Mouse (Mus musculus) ES-E14 (cell line): ENCODE data around the gene Polr2a. TPM values are rescaled to one million over a fixed set of nuclear protein-coding genes. Genes with fewer than 3 reads are reported as not detected.

Experiments used
- DNase-seq: peaks from one replicate; pipeline ENCODE4 v3.0.0-alpha.2; 2013; ENCODE audit warnings: low read depth, low spot score
- H3K27ac ChIP-seq: 2 replicates; pipeline ENCODE4 v1.5.1; 2012; ENCODE audit warnings: low read depth, mild to moderate bottlenecking, low read length, moderate library complexity, mixed read lengths; ENCODE audit not compliant: poor library complexity, insufficient read depth, severe bottlenecking
- H3K36me3 ChIP-seq: 2 replicates; pipeline ENCODE4 v1.6.1; 2012; ENCODE audit warnings: mild to moderate bottlenecking, low read length, moderate library complexity, mixed read lengths; ENCODE audit not compliant: control insufficient read depth, poor library complexity, insufficient read depth, severe bottlenecking
- H3K4me1 ChIP-seq, 2 experiments: fragments of 150-350 bp in 1 of 2; sonication (generic) in 1 of 2; 2 replicates each; pipeline ENCODE4 v1.6.1; 2012; ENCODE audit warnings: low read length in 2 of 2, mild to moderate bottlenecking in 1 of 2, mixed read lengths in 1 of 2; ENCODE audit not compliant: control insufficient read depth in 2 of 2, insufficient read depth in 2 of 2, poor library complexity in 1 of 2
- H3K4me3 ChIP-seq, 2 experiments: fragments of 150-350 bp in 1 of 2; sonication (generic) in 1 of 2; 2 replicates each; pipeline ENCODE4 v1.5.1; 2012; ENCODE audit warnings: low read length in 2 of 2, low read depth in 1 of 2, mild to moderate bottlenecking in 1 of 2, mixed read lengths in 1 of 2; ENCODE audit not compliant: insufficient read depth in 1 of 2, poor library complexity in 1 of 2, severe bottlenecking in 1 of 2
- H3K9ac ChIP-seq: 2 replicates; pipeline ENCODE4 v1.6.1; 2012; ENCODE audit warnings: low read depth, mild to moderate bottlenecking, low read length, mixed read lengths; ENCODE audit not compliant: poor library complexity, insufficient read depth, severe bottlenecking
- H3K9me3 ChIP-seq: fragments of 150-350 bp; sonication (generic); 2 replicates; pipeline ENCODE4 v1.6.1; 2012; ENCODE audit warnings: low read depth, mild to moderate bottlenecking, low read length; ENCODE audit not compliant: control insufficient read depth, insufficient read depth
- CHD2 ChIP-seq: IDR thresholded peaks from 2 replicates; pipeline ENCODE4 v1.6.1; 2014; ENCODE audit warnings: mild to moderate bottlenecking, low read depth, low read length, inconsistent platforms
- HCFC1 ChIP-seq: IDR thresholded peaks from 2 replicates; pipeline ENCODE4 v1.6.1; 2012; ENCODE audit warnings: low read length, inconsistent platforms, borderline replicate concordance; ENCODE audit not compliant: insufficient read depth
- MAFK ChIP-seq: IDR thresholded peaks from 2 replicates; pipeline ENCODE4 v1.6.1; 2014; ENCODE audit warnings: mild to moderate bottlenecking, low read depth, low read length, inconsistent platforms; ENCODE audit not compliant: insufficient read depth
- ZC3H11A ChIP-seq: IDR thresholded peaks from 2 replicates; pipeline ENCODE4 v1.6.1; 2012; ENCODE audit warnings: low read depth, mild to moderate bottlenecking, inconsistent platforms, low read length, borderline replicate concordance
- ZNF384 ChIP-seq: IDR thresholded peaks from 2 replicates; pipeline ENCODE4 v1.6.1; 2012; ENCODE audit warnings: low read depth, low read length, inconsistent platforms
- in situ Hi-C, 2 experiments: fragments of 600-800 bp; cut with MboI; formaldehyde crosslinking; loops; one replicate each; pipeline ENCODE4 v1.15.1; 2025; ENCODE audit warnings: low sequenced_read_pairs in 2 of 2, inconsistent platforms in 1 of 2; ENCODE audit not compliant: unreplicated experiment in 2 of 2
- total RNA-seq: library from RNA; depleted of rRNA; stranded (reverse); fragments of 300-350 nt; gene quantifications from 2 replicates; pipeline ENCODE4 v1.2.3, GENCODE M21; 2012

Polr2a gene
- total RNA-seq, 1 experiment = 74.2 TPM

DNA sequence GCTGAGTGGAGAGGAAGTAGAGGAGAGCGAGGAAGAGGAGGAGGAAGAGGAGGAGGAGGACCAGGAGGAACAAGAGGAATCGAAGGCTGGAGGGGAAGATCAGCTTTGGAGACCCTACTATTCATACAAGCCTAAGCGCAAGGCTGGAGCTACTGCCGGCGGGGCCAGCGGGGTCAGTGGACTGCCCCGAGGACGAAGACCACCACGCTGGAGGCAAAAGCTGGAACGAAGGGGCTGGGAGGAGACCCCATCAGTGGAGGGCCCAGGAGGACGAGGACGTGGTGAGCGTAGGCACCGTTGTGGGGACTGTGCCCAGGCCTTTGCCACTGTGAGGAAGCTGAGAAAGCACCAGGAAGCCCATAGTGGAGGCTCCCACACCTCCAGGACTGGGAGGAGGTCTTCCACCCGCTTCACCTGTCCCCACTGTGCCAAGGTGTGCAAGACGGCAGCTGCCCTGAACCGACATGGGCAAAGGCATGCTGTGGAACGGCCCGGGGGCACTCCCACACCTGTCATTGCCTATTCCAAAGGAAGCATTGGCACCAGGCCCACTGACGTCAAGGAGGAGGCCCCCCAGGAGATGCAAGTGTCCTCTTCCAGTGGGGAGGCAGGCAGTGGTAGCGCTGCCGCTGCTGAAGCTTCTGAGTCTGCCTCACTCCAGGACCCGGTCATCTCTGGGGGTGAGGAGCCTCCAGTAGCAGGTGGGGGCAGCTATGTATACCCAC is 20.0 kb upstream of the Polr2a start:
- DNase-seq = no peak
- in situ Hi-C loops = no loop called here
- Histone ChIP-seq H3K4me1 (peaks cover 6 to 33% of the 10 kb centered on the region in 2 experiments; a peak in 3 of 4 replicates), H3K36me3 (no peaks in the 10 kb centered on the region), H3K27ac (no peak overlapping the region), H3K4me3 (no peak overlapping the region), H3K9me3 (no peaks in the 10 kb centered on the region), H3K9ac (no peak overlapping the region)
- no peak for TF ChIP-seq HCFC1
- no peak for TF ChIP-seq ZNF384
- no peak for TF ChIP-seq CHD2
- no peak for TF ChIP-seq ZC3H11A
- TF ChIP-seq MAFK = no peak

DNA sequence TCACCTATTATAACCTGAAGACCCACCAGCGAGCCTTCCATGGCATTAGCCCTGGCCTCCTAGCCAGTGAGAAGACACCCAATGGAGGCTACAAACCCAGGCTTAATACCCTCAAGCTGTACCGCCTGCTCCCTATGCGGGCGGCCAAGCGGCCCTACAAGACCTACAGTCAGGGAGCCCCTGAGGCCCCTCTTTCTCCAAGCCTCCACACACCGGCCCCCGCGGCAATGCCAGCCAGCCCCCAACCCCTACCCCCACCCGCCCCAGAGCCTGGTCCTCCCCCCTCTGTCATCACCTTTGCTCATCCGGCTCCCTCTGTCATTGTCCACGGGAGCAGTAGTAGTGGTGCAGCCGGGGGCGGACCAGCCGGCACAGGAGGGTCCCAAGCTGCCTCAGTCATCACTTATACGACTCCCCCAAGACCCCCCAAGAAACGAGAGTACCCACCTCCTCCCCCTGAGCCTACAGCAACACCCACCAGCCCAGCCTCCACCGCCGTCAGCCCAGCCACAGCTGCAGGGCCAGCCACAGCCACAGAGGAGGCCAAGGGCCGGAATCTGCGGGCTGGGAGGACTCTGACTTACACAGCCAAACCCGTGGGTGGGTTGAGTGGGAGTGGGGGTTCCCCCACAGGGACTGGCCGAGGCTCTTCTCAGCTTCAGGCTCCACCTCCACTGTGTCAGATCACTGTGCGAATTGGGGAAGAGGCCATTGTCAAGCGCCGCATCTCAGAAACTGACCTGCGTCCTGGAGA is 19.2 kb upstream of the Polr2a start:
- DNase-seq = no peak
- in situ Hi-C loops = no loop called here
- Histone ChIP-seq H3K9ac (no peak overlapping the region), H3K9me3 (no peaks in the 10 kb centered on the region), H3K36me3 (no peaks in the 10 kb centered on the region), H3K27ac (no peak overlapping the region), H3K4me3 (no peak overlapping the region), H3K4me1 (peaks cover 6 to 32% of the 10 kb centered on the region in 2 experiments; a peak in 3 of 4 replicates)
- no peak for TF ChIP-seq ZC3H11A
- TF ChIP-seq HCFC1 = no peak
- TF ChIP-seq MAFK = no peak
- TF ChIP-seq CHD2 = no peak
- no peak for TF ChIP-seq ZNF384

DNA sequence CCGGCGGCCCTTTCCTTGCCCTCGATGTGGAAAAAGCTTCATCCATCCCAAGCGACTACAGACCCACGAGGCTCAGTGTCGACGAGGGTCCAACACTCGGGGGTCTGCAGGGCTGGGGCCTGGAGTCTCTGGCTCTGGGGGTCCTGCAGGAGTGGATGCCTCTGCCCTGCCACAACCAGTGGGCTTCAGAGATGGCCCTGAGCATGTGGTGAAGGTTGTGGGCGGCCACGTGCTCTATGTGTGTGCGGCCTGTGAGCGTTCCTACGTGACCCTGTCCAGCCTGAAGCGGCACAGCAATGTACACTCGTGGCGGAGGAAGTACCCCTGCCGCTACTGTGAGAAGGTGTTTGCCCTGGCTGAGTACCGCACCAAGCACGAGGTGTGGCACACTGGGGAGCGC is 18.1 kb upstream of the Polr2a start:
- Histone ChIP-seq H3K9ac (no peak overlapping the region; the same call in 1 of the 2 replicates), H3K27ac (no peak overlapping the region), H3K4me3 (peak overlapping the region; percentile 32 to 36; a peak in 2 of 4 replicates), H3K36me3 (no peaks in the 10 kb centered on the region), H3K4me1 (peaks cover 6 to 25% of the 10 kb centered on the region in 2 experiments; a peak in 3 of 4 replicates), H3K9me3 (no peaks in the 10 kb centered on the region)
- DNase-seq = no peak
- TF ChIP-seq HCFC1 (no peak), MAFK (no peak), CHD2 (no peak), ZNF384 (no peak), ZC3H11A (no peak)
- in situ Hi-C loops = no loop called here

DNA sequence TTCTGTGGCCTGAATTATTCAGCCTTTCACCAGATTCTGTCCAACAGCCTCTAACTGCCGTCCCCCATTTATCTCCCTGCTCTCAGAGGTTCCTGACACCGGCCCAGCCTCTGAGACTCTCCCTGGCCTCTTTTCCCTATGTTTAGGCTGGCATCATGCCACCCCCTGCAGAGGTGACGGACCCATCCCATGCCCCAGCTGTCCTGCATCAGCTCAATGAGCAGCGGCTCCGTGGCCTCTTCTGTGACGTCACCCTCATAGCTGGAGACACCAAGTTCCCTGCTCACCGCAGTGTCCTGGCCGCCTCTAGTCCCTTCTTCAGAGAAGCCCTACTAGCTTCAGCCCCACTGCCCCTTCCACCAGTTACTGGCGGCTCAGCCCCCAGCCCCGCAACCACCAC is 17.3 kb upstream of the Polr2a start:
- Histone ChIP-seq H3K9ac (no peak overlapping the region; the same call in 1 of the 2 replicates), H3K4me3 (peak overlapping the region; percentile 32 to 36; a peak in 3 of 4 replicates)
- in situ Hi-C loops = no loop called here

More for the DNA sequence above, 17.3 kb upstream of the Polr2a start:
- Histone ChIP-seq H3K4me1 (peaks cover 6 to 25% of the 10 kb centered on the region in 2 experiments; a peak in 2 of 4 replicates), H3K27ac (no peak overlapping the region), H3K36me3 (no peaks in the 10 kb centered on the region), H3K9me3 (no peaks in the 10 kb centered on the region)
- DNase-seq = no peak
- TF ChIP-seq ZNF384 (no peak), ZC3H11A (no peak), CHD2 (no peak), MAFK (no peak), HCFC1 (no peak)
